Mouse (Mus musculus) liver, adult 2 months (tissue): Measurements from ENCODE around the gene Tgfbr2.

Experiments
- CTCF ChIP-seq: fragments of 200-500 bp; IDR thresholded peaks from 2 replicates; pipeline ENCODE4 v1.5.1; 2011; ENCODE audit warnings: low read depth, low read length, control low read depth
- POLR2A ChIP-seq: fragments of 200-500 bp; IDR thresholded peaks from 2 replicates; pipeline ENCODE4 v1.6.1; 2011; ENCODE audit warnings: low read length, control low read depth; ENCODE audit not compliant: insufficient read depth; ENCODE audit errors: extremely low read depth

DNA sequence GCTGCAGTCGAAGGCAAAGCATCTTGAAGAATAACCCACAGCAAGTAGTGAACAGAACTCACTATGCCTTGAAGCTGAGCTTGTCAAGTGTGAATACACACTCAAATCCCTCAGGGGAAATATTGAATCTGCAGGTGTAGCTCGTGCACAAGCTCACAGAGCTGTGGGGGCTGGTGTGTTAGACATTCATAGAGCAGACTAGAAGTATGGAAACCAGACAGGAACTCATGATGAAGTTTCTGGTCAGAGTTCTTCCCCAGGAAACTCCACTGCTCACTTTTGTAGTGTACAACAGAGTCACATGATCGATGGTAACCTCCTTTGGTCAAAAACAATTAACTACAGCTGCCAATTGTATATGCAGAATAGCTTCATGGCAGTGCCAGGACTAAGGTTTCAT is 37.5 kb downstream of the Tgfbr2 start:
- no peak for TF ChIP-seq CTCF
- no peak for TF ChIP-seq POLR2A
